Mouse (Mus musculus): Measurements from ENCODE around the gene Lmntd1.

DNA sequence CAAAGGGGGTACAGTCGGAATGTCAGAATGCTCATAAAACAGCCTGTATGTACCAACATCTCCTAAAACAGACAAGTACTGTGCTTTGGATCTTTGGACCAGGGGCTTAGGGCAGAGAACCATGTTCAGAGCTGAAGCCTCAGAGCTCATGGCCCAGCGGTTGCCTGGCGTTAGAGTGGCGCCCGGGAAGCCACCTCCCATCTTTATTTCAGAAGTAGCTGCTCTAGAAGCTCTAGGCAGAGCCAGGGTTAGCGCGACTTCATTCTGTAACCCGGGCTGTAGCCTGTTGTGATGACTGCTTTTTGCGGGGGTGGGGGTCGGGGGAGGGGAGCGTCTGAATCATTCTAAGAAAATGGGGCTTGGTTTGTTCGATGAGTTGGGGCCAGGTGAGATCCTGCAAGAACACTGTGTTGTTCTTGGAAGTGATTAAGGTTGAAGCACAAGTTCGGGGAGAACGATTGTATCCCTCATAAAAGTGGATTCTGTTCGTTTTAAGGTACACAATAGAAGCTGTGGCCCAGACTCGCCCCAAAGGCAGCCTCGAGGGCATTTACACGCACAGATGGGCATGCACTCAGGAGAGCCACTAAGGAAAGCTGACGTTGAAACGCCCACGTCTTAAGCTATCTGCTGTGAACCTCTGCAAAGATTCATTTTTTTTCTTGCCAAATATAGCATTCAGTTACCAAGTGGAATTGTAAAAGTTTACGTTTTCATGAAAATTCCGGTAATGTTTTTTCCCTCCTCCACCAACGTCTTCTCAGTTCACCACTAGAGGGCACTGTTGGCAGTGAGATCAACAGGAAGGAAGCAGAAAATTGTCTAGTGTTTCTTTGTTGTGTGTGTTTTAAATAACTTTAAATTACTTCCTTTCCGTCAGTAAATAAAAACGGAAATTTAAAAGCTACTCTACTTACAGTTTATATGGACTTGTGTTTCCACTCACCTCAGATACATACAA, 254.4 kb downstream of the Lmntd1 start:
- TF ChIP-seq CTCF (IDR thresholded peaks at IDR 0.05; ENCODE audit: low read depth, low read length): no peak
- TF ChIP-seq POLR2A (IDR thresholded peaks at IDR 0.05; ENCODE audit: borderline replicate concordance, low read depth, low read length): no peak
